Comparison of ENCODE assay signal across 8 mouse cellular contexts in genomic region chrX:48624054-48624420, GRCm38 (mm10). TPM values are rescaled to one million over a fixed set of nuclear protein-coding genes. Genes with fewer than 3 reads are reported as not detected.
DNase-seq lines count a peak whose midpoint lies in the region; ATAC-seq and TF ChIP-seq lines count a peak whose summit lies in the region.

No protein-coding gene starts in this region.

- H3K4me2 ChIP-seq in embryonic facial prominence, embryonic 12.5 days (replicated peaks), result peak overlapping the region; percentile 51
- peak overlapping the region; percentile 54 for H3K4me2 ChIP-seq in intestine, embryonic 14.5 days (ENCODE audit: low read length)
- H3K4me2 ChIP-seq in myocyte (ENCODE audit: low read depth), result peak overlapping the region; percentile 71

- peak overlapping the region; percentile 53; the same call in 1 of the 2 replicates for H3K9ac ChIP-seq in embryonic facial prominence, embryonic 12.5 days
- H3K9ac ChIP-seq in intestine, embryonic 14.5 days (ENCODE audit: low read length), result peak overlapping the region; percentile 35

- no peaks in the 10 kb centered on the region for H3K36me3 ChIP-seq in embryonic facial prominence, embryonic 12.5 days
- no peaks in the 10 kb centered on the region for H3K36me3 ChIP-seq in intestine, embryonic 14.5 days (ENCODE audit: control insufficient read depth, insufficient read depth, low read length)
- H3K36me3 ChIP-seq in myocyte (ENCODE audit: control insufficient read depth, insufficient read depth), result no peaks in the 10 kb centered on the region

- no peak for TF ChIP-seq POLR2A in myocyte (IDR thresholded peaks at IDR 0.05; ENCODE audit: insufficient read length, low read depth)

- no peaks in the 10 kb centered on the region for H3K79me2 ChIP-seq in myocyte (ENCODE audit: control insufficient read depth, insufficient read depth)

- H3ac ChIP-seq in myocyte (ENCODE audit: control insufficient read depth, insufficient read length), result no peak overlapping the region

- no peak for TF ChIP-seq CTCF in layer of hippocampus, adult 2 months (conservative IDR thresholded peaks at IDR 0.05)

- no peaks in the 10 kb centered on the region for H3K9me3 ChIP-seq in embryonic facial prominence, embryonic 12.5 days
- no peaks in the 10 kb centered on the region for H3K9me3 ChIP-seq in intestine, embryonic 14.5 days (ENCODE audit: control insufficient read depth, low read length)

- peak overlapping the region; percentile 73 for H3K4me3 ChIP-seq in layer of hippocampus, adult 2 months
- H3K4me3 ChIP-seq in embryonic facial prominence, embryonic 12.5 days, result peak overlapping the region; percentile 54
- H3K4me3 ChIP-seq in intestine, embryonic 14.5 days (ENCODE audit: low read depth, low read length), result peak overlapping the region; percentile 53
- H3K4me3 ChIP-seq in myocyte, result peak overlapping the region; percentile 41

- H3K27me3 ChIP-seq in embryonic facial prominence, embryonic 12.5 days, result no peaks in the 10 kb centered on the region
- H3K27me3 ChIP-seq in intestine, embryonic 14.5 days (replicated peaks; ENCODE audit: control insufficient read depth, insufficient read depth, low read length), result no peaks in the 10 kb centered on the region
- H3K27me3 ChIP-seq in myocyte (ENCODE audit: control insufficient read depth, insufficient read depth, insufficient read length), result no peaks in the 10 kb centered on the region

- no peak for DNase-seq in layer of hippocampus, adult 2 months (ENCODE audit: low spot score in 2 of 2)
- no peak for DNase-seq in layer of hippocampus, postnatal 10 days (ENCODE audit: low spot score in 2 of 2)
- no peak for DNase-seq in intestine, embryonic 14.5 days (ENCODE audit: low spot score)
- no peak for DNase-seq in layer of hippocampus, adult 11-12 months (ENCODE audit: low spot score)
- DNase-seq in layer of hippocampus, adult 18-20 months (ENCODE audit: low spot score in 2 of 2), result no peak
- DNase-seq in thymus, postnatal 4 days, result no peak

- ATAC-seq in embryonic facial prominence, embryonic 12.5 days (ENCODE audit: insufficient number of reproducible peaks, insufficient read depth, low FRiP score, low TSS enrichment), result 0 out of 2 replicates have a peak, but pooled peaks have one; percentile 28
- no peak for ATAC-seq in intestine, embryonic 14.5 days (replicated peaks; ENCODE audit: low FRiP score, low TSS enrichment, low read depth)

- H3K4me1 ChIP-seq in embryonic facial prominence, embryonic 12.5 days, result no peaks in the 10 kb centered on the region
- H3K4me1 ChIP-seq in intestine, embryonic 14.5 days (replicated peaks; ENCODE audit: control insufficient read depth, insufficient read depth, low read length), result no peaks in the 10 kb centered on the region

- peak overlapping the region; percentile 92 for H3K27ac ChIP-seq in layer of hippocampus, adult 2 months
- peak overlapping the region; percentile 83; the same call in 1 of the 2 replicates for H3K27ac ChIP-seq in embryonic facial prominence, embryonic 12.5 days
- H3K27ac ChIP-seq in intestine, embryonic 14.5 days (ENCODE audit: low read depth), result peak overlapping the region; percentile 43; the same call in 1 of the 2 replicates

- 19% methylated on average over 9 of the region's 9 CpGs for WGBS in embryonic facial prominence, embryonic 12.5 days
- 13% methylated on average over 9 of the region's 9 CpGs for WGBS in intestine, embryonic 14.5 days

TF ChIP-seq in myocyte, 11 proteins besides CTCF, POLR2A, EP300 and RAD21:
- TF ChIP-seq TCF3 (IDR thresholded peaks at IDR 0.05; ENCODE audit: insufficient read length, low read depth) (no peak), CEBPB (IDR thresholded peaks at IDR 0.05; ENCODE audit: insufficient read depth, poor library complexity, severe bottlenecking) (no peak), E2F4 (IDR thresholded peaks at IDR 0.05; ENCODE audit: insufficient read depth) (no peak), MYOD1 (IDR thresholded peaks at IDR 0.05; ENCODE audit: control insufficient read depth in 1 of 3, insufficient read length in 2 of 3, low read depth in 2 of 3) (no peak), REST (IDR thresholded peaks at IDR 0.05; ENCODE audit: insufficient read depth, insufficient read length) (no peak), SRF (IDR thresholded peaks at IDR 0.05; ENCODE audit: control insufficient read depth, insufficient read length, low read depth) (no peak), USF1 (IDR thresholded peaks at IDR 0.05; ENCODE audit: low read depth) (no peak), TCF12 (IDR thresholded peaks at IDR 0.05; ENCODE audit: insufficient read depth, poor library complexity, severe bottlenecking) (no peak), MAX (IDR thresholded peaks at IDR 0.05; ENCODE audit: low read depth) (no peak), POLR2AphosphoS2 (IDR thresholded peaks at IDR 0.05; ENCODE audit: insufficient read length, low read depth) (no peak), MYOG (IDR thresholded peaks at IDR 0.05; ENCODE audit: control insufficient read depth in 1 of 3, insufficient read depth in 1 of 3, insufficient read length in 2 of 3, low read depth in 2 of 3) (no peak)
TF ChIP-seq in myocyte: peak in this region for 0.

RNA-seq across cellular contexts. Expression of gene Slc25a14, which starts 0.8 kb away (rescaled TPM):
- total RNA-seq in layer of hippocampus, adult 2 months (2021), result 10 to 100 TPM; 57.2 to 57.3 TPM
- total RNA-seq in layer of hippocampus, postnatal 10 days (2021), result 10 to 100 TPM; 34.6 to 36.8 TPM
- 18.4 and 21.6 TPM in 2 replicates for polyA plus RNA-seq in embryonic facial prominence, embryonic 12.5 days (2016; fragmentation: Nextera tagmentation; extraction: Ambion mirVana)
- 12.8 and 13.7 TPM in 2 replicates for polyA plus RNA-seq in intestine, embryonic 14.5 days (2014; fragmentation: Nextera tagmentation; extraction: Ambion mirVana)
- polyA plus RNA-seq in myocyte (2012; fragmentation: generic; extraction: Trizol), result 5.5 TPM
- 10 to 100 TPM; 55.3 to 57.7 TPM for total RNA-seq in layer of hippocampus, adult 18-20 months (2021)

RNA-seq across cellular contexts. Expression of gene Zfp280c, which starts 29.7 kb away (rescaled TPM):
- 10 to 100 TPM; 19.5 to 23.9 TPM for total RNA-seq in layer of hippocampus, adult 2 months (2021)
- total RNA-seq in layer of hippocampus, postnatal 10 days (2021), result 10 to 100 TPM; 25.7 to 29.6 TPM
- polyA plus RNA-seq in embryonic facial prominence, embryonic 12.5 days (2016; fragmentation: Nextera tagmentation; extraction: Ambion mirVana), result 15.9 and 19.1 TPM in 2 replicates
- polyA plus RNA-seq in intestine, embryonic 14.5 days (2014; fragmentation: Nextera tagmentation; extraction: Ambion mirVana), result 11.4 and 13.0 TPM in 2 replicates
- polyA plus RNA-seq in myocyte (2012; fragmentation: generic; extraction: Trizol), result 2.3 TPM
- 10 to 100 TPM; 17.5 to 19.8 TPM for total RNA-seq in layer of hippocampus, adult 18-20 months (2021)

RNA-seq across cellular contexts. Expression of gene Gpr119, which starts 50.2 kb away (rescaled TPM):
- total RNA-seq in layer of hippocampus, adult 2 months (2021), result not detected
- not detected for total RNA-seq in layer of hippocampus, postnatal 10 days (2021)
- not detected in 2 replicates for polyA plus RNA-seq in embryonic facial prominence, embryonic 12.5 days (2016; fragmentation: Nextera tagmentation; extraction: Ambion mirVana)
- polyA plus RNA-seq in intestine, embryonic 14.5 days (2014; fragmentation: Nextera tagmentation; extraction: Ambion mirVana), result 0.08 TPM in 1 of 2 replicates, not detected in the other
- polyA plus RNA-seq in myocyte (2012; fragmentation: generic; extraction: Trizol), result not detected
- total RNA-seq in layer of hippocampus, adult 18-20 months (2021), result not detected
